Mouse (Mus musculus) kidney, postnatal 14 days (tissue): Measurements from ENCODE around the gene Ltb4r1.

ENCODE experiments used
- DNase-seq: peaks from one replicate; pipeline ENCODE4 v3.0.0; 2022; ENCODE audit warnings: mixed read lengths

The Ltb4r1 gene

GRCm38 (mm10) chr14:55747051-55747847 is 18.5 kb upstream of the Ltb4r1 start:
- no peak for DNase-seq

DNA sequence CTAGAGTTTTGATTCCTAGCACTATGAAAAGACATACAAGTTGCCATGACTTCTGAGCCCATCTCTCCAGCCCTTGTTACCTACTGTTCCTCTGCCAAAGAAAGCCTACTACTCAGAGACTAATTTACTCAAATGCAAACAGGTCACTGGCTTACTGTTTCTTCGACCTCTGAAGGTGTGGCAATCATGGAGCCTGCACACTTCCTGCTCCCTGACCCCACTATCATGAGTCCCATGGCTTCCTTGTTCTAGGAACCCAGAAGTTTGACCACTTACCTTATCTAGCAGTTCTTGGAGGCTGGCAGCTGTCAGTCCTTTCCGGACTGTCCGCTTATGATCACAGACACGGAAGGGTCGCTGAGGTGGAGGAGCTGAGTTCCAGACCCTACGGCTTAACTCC is 8.2 kb upstream of the Ltb4r1 start:
- no peak for DNase-seq

- DNase-seq, result peak; percentile 81
Measured at GRCm38 (mm10) chr14:55758363-55758784, 7.4 kb upstream of the Ltb4r1 start, which contains the start of gene Cideb. Gene Cideb, minus strand, starts transcription at chr14:55758458.

GRCm38 (mm10) chr14:55760156-55760555 is 5.6 kb upstream of the Ltb4r1 start:
- peak; percentile 92 for DNase-seq

GRCm38 (mm10) chr14:55761163-55761562 is 4.6 kb upstream of the Ltb4r1 start, which contains the start of gene Ltb4r2:
Gene Ltb4r2, plus strand, starts transcription at chr14:55761428.
- DNase-seq, result no peak

- DNase-seq, result peak; percentile 67
Measured at GRCm38 (mm10) chr14:55762001-55762821, 3.6 kb upstream of the Ltb4r1 start.

DNA sequence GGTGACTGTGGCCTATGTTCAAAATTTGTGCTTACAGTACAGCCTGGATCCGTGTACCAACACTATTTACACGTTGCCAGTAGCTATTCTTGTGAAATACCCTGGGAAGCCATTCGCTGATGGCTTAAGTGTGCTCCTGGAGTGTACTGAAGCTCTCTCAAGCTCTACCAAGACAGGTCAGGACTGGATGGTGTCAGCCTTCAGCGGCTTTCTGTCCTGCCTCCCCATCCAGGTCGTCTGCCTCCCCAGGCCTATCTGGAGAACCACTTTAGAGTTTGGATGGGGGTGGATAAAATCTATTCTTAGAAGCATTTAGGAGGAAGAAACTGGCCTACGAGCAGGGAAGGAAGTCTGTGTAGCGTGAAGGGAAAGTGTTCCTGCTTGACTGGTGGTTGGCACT is 2.6 kb upstream of the Ltb4r1 start:
- DNase-seq, result peak; percentile 21

GRCm38 (mm10) chr14:55767519-55768414 is 2.0 kb downstream of the Ltb4r1 start:
- peak; percentile 84 for DNase-seq

- no peak for DNase-seq
Measured at GRCm38 (mm10) chr14:55768555-55768954, 2.8 kb downstream of the Ltb4r1 start.

DNA sequence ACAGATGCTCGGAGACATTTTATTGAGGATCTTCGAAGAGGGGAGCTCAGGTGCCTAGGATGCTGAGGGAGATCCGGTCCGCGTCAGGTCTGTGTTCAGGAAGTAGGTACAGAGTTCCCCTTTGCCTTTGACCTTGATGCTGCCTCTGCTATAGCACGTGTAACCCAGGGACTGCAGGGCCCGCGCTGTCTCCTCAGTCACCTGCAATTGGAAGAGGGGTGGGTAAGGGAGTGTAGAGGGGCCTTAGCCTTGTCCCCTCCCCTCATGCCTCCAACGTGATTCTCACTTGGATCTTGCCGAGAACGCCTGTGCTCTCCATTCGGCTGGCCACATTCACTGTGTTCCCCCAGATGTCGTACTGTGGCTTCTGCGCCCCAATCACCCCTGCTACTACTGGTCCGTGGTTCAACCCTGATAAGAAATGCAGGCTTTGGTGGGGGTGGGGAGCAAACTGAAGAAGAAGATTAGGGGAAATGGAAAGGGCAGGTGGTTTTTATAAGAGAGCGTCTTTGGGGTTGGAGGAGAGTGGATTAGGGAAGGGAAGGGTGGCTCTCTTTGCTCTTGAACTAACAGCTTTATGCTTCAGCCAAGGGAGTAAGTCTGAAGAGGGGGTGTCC is 3.4 kb downstream of the Ltb4r1 start:
- no peak for DNase-seq

GRCm38 (mm10) chr14:55776711-55777110 is 10.9 kb downstream of the Ltb4r1 start:
- no peak for DNase-seq

DNA sequence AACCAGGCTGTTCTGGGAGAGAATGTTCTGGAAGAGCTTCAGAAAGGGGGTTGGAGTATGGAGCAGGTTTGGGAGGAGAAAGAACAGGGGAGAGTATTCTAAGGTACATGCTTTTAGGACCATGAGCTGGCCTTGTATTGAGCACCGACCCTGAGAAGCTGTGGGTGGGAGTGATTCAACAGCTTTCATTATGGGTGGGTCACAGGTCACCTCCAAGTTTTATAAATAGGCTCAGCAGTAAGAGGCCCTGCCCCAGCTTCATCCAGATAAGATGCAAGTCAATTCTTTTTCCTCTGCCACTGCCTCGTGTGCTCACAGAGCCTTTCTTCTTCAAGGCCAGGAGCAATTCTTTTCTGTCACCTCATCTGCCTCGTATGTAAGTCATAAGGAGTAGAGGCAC is 11.4 kb downstream of the Ltb4r1 start:
- no peak for DNase-seq

DNA sequence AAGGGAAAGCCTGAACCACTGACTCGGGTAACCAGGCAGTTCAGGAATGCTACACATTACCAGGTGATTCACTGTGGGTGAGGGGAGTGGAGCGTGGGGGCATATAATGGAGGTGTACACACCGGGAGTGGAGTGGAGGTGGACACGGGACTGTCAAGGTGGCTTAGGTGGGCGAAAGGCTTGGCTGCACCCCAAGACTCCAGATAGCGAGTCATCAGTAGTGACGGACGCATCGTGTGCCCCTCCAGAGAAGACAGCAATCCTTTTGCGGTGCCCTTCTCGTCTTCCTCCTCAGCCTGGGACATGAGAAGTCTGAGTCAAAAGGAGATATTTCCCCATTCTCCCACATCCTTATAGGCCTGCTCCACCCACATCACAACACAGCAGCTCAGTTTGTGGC is 12.0 kb downstream of the Ltb4r1 start:
- no peak for DNase-seq

DNA sequence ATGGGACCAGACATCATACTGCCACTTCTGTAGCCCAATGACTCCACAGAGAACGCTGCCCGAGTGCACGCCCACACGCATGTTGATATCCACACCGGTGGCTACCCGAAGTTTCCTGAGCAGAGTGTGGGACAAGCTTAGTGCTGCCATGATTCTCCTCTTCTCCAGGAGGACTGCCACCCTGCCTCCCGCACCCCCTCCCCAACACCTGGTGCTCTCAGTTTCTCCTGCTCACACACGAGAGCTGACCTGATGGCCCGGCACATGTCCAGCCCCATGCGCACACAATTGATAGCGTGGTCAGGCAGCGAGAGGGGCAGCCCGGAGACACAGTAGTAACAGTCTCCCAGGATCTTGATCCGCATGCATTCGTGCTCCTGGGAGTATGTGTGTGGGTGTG is 12.9 kb downstream of the Ltb4r1 start:
- DNase-seq, result no peak

- DNase-seq, result no peak
Measured at GRCm38 (mm10) chr14:55779656-55780055, 13.9 kb downstream of the Ltb4r1 start.

DNA sequence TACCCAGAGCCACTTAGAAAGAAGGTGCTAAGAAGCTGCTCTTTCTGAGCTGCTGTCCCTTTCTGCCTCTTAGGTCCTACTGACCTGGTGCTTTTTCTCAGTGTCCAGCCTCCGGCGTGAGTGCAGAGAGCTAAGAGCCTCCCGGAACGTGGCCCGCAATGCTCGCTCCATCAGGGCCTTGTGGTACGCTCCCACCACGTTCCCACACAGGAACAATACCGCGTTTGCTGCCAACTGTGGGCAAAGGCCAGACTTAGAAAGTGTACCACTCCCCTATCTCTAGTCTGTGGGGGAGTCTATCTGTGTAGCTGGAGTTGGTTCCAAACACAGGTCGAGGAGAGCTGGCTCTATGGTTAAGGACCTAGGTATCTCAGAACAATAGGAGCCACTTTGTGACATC is 15.0 kb downstream of the Ltb4r1 start:
- DNase-seq, result no peak

DNA sequence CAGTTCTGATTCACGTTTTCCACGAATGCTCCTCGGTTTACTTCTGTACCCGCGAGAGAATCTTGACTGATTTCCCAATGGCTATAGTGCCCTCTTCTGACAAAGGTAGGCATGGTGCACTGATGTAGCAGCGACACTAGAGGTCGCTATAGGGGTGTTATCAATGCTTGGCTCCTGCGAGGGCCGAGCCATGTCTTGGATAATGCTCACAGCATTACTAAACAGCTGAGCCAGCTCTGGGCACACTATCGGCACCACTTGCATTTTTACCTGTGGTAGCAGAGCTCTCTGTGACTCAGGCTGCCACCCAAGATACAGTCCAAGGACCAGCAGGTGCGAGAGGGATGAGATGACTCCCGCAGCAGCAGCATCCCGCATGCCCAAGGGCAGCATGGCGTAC is 15.5 kb downstream of the Ltb4r1 start:
- peak; percentile 81 for DNase-seq

- DNase-seq, result no peak
Measured at GRCm38 (mm10) chr14:55782361-55782960, 16.7 kb downstream of the Ltb4r1 start.

- DNase-seq, result peak; percentile 66
Measured at GRCm38 (mm10) chr14:55783171-55783957, 17.6 kb downstream of the Ltb4r1 start.

DNA sequence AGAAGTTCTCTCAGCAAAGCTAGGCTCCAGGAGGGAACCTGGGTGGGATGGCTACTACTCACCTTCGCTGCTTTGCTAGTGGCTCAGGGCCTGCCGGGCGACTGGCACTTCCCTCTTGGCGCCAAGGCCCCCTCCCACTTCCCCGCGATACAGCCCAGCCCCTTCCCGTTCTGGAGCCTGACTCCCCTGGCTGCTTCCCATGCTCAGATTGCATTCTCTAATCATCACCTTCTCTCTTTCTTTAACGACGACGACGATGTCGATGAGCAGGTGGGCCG is 18.1 kb downstream of the Ltb4r1 start, which contains the start of gene Adcy4:
TSS of gene Adcy4 (minus strand) at position 138 of the 278 bp plus-strand sequence.
- peak; percentile 48 for DNase-seq

DNA sequence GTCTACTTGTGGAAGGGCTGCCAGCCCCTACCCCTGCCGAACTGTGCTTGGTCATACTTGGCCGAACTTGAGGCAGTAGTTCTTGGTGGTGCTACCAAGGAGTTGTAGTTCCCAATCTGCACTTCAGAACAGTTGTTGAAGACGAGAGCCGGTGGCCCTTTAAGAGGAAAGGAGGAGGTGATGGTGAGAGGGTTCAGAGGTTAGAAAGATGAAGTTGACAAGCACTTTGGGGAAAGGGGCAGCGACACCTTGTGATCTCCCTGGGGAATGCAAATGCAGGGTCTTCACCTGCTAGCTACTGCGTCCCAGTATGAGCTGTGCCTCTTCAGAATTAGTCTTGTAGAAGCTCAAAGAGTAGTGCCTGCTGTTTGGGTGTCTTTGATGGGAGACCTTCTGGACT is 19.4 kb downstream of the Ltb4r1 start:
- peak; percentile 12 for DNase-seq
